Mouse (Mus musculus): ENCODE data around the gene Dnajc3. TPM values are rescaled to one million over a fixed set of nuclear protein-coding genes. Genes with fewer than 3 reads are reported as not detected.

The Dnajc3 gene
- 42.5 TPM for polyA plus RNA-seq (2017; shearing (Covaris generic))

DNA sequence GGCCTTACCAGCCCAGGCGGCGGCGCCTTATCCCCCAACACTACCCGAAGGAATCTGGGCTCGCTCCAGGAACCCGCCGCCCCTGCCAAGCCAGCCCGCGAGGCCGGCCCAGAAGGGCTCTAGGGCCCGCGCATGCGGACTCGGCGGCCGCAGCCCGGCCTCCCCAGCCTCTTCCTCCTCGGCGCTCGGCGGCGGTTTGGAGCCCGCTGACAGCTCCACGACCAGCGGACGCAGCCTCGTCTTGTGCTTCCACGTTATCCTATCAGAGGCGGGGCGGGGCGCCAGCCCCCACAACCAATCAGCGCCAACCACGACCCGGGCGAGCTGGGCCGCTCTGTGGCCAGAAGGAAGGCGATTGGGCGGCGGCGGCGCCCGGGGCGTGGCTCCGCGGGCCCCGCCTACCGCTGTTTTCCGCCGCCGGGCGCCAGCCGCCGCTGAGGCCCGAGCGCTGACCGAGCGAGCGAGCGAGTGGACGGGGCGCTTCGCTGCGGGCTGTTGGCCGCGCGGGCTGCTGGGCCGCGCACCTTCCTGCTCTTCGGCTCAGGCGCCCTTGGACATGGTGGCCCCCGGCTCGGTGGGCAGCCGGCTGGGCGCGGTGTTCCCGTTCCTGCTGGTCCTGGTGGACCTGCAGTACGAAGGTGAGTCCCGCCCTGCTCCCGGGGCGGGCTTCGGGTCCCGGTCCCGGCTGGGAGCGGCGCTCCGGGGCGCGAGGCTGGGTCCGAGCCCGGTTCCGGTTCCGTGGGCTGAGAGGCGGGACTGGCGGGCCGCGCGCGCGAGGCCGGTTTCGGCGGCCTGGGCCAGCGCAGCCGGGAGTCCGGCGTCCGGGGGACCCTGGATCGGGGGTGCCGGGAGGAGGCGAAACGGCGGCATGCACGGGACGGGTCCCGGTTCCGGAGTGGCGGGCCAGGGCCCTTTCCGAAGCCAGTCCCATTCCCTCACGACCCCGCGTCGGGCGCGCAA lies at the start of gene Dnajc3:
Gene Dnajc3, plus strand, starts transcription at position 444 of the 960 bp plus-strand sequence.

GRCm38 (mm10) chr14:118924673-118925615 lies 12.8 kb upstream of the Dnajc3 start, which contains the start of gene Dzip1:
TSS of gene Dzip1 (minus strand) at chr14:118925460.

Other genes with a start within 250 kb of the Dnajc3 start
- 19.3 TPM for gene Abcc4, start 231.8 kb upstream of the Dnajc3 start, polyA plus RNA-seq (2017; shearing (Covaris generic))
- 1.7 TPM for gene Cldn10, start 150.1 kb upstream of the Dnajc3 start, polyA plus RNA-seq (2017; shearing (Covaris generic))
- gene Dzip1, start 12.5 kb upstream of the Dnajc3 start, polyA plus RNA-seq (2017; shearing (Covaris generic)) = 14.3 TPM
- 1.8 TPM for gene Uggt2, start 161.5 kb downstream of the Dnajc3 start, polyA plus RNA-seq (2017; shearing (Covaris generic))
- not detected for gene Hs6st3, start 200.4 kb downstream of the Dnajc3 start, polyA plus RNA-seq (2017; shearing (Covaris generic))

Measured in inflammation-experienced regulatory T-cells, adult 16 weeks (primary cell).